Mouse (Mus musculus) hindbrain, embryonic 15.5 days (tissue): Measurements from ENCODE around the gene Tspyl4. TPM values are rescaled to one million over a fixed set of nuclear protein-coding genes. Genes with fewer than 3 reads are reported as not detected.
"Not testable (repeated sequence)": the region's sequence is repeated elsewhere in the genome, so short reads cannot be mapped to it uniquely, and the experiment has no call there.

Source experiments
- ATAC-seq: fragments of 200-750 bp; cut with Nextera tagmentation; 2 replicates; pipeline ENCODE4 v1.8.0; 2017; ENCODE audit warnings: low read depth, moderate number of reproducible peaks, moderate TSS enrichment; ENCODE audit not compliant: low FRiP score
- H3K27ac ChIP-seq: fragments of 300-500 bp; sonication (generic); replicated peaks from 2 replicates; pipeline ENCODE4 v1.5.1; 2015; ENCODE audit warnings: mild to moderate bottlenecking, inconsistent platforms
- H3K27me3 ChIP-seq: fragments of 300-500 bp; sonication (generic); 2 replicates; pipeline ENCODE4 v1.6.1; 2015; ENCODE audit warnings: control low read depth, inconsistent platforms
- H3K36me3 ChIP-seq: fragments of 300-500 bp; sonication (generic); 2 replicates; pipeline ENCODE4 v1.6.1; 2015; ENCODE audit warnings: control low read depth, inconsistent platforms
- H3K4me1 ChIP-seq: fragments of 300-500 bp; sonication (generic); replicated peaks from 2 replicates; pipeline ENCODE4 v1.6.1; 2015; ENCODE audit warnings: control low read depth, inconsistent platforms
- H3K4me2 ChIP-seq: fragments of 300-500 bp; sonication (generic); 2 replicates; pipeline ENCODE4 v1.6.1; 2015; ENCODE audit warnings: moderate library complexity, mild to moderate bottlenecking, inconsistent platforms
- H3K4me3 ChIP-seq: fragments of 300-500 bp; sonication (generic); 2 replicates; pipeline ENCODE4 v1.5.1; 2015; ENCODE audit warnings: mild to moderate bottlenecking, inconsistent platforms
- H3K9ac ChIP-seq: fragments of 300-500 bp; sonication (generic); 2 replicates; pipeline ENCODE4 v1.6.1; 2015; ENCODE audit warnings: inconsistent platforms
- H3K9me3 ChIP-seq: fragments of 300-500 bp; sonication (generic); 2 replicates; pipeline ENCODE4 v1.6.1; 2016; ENCODE audit warnings: control low read depth, inconsistent platforms
- WGBS: fragments of 180-500 bp; shearing (Covaris S2); methylation state at CpG from one replicate; pipeline ENCODE4 v1.1.7; 2015; 5-methylcytosine and 5-hydroxymethylcytosine counted together
- polyA plus RNA-seq: library from polyadenylated mRNA; unstranded; fragments of >200 nt; fragmentation: Nextera tagmentation; extraction: Ambion mirVana; gene quantifications from 2 replicates; pipeline ENCODE4 v1.2.1, GENCODE M21; 2015

The Tspyl4 gene
- polyA plus RNA-seq = 352 and 362 TPM in 2 replicates

DNA sequence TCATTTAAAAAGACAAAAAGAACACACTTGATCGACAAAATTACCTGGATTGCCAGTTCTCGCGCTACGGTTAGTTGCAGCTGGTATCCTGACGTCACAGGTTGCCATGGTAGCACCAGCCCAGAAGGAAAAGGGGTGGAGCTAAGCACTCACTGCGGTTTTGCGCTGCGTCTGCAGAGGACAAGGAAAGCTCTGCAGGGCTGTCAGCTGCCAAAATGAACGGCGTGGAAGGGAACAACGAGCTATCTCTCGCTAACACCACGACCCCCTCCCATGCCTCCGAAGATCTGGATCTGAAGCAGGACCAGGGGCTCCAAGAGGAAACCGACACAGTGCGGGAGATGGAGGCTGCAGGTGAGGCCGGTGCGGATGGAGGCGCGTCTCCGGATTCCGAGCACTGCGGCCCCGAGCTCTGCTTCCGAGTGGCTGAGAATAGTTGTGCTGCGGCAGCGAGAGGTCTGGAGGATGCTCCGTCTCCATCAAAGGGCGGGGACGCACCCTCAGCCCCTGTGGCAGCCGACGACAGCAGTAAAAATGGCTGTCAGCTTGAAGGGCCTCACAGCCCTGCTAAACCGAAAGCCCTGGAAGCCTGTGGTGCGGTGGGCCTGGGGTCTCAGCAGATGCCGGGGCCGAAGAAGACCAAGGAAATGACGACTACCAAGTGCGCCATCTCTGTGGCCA, at the start of gene Tspyl4:
Gene Tspyl4, plus strand, starts transcription at position 144 of the 681 bp plus-strand sequence.
- under 1% methylated on average over 38 of the region's 38 CpGs for WGBS
- peak within 1 kb of the TSS; percentile 95 for H3K27ac ChIP-seq
- ATAC-seq = peak; percentile 98
- H3K9ac ChIP-seq = peak within 1 kb of the TSS; percentile 73
- H3K4me1 ChIP-seq = peaks cover 31% of the 10 kb centered on the region
- peak within 1 kb of the TSS; percentile 96 for H3K4me2 ChIP-seq
- H3K9me3 ChIP-seq = no peaks in the 10 kb centered on the region
- H3K4me3 ChIP-seq = peak within 1 kb of the TSS; percentile 55
- H3K27me3 ChIP-seq = no peaks in the 10 kb centered on the region
- H3K36me3 ChIP-seq = no peaks in the 10 kb centered on the region

DNA sequence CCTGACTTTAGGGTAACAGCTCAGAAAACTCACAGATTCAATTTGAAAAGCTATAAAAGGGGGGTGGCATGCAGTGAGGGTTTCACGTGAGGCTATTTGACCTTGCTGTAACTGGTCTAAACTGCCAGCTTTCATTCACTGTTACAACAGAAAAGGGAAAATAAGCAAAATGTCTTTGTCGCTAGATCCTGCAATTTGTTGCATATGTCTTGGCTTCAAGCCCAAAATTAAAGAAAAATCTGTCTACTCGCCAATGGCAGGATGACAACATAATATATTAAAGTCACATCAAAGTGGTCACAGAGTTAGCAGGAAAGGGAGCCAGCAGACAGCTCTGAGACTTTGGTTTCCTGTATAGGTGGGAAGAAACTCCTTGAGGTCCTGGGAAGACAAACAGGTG, 49.5 kb upstream of the Tspyl4 start:
- no peaks in the 10 kb centered on the region for H3K4me1 ChIP-seq
- H3K27ac ChIP-seq = no peak overlapping the region
- no peak overlapping the region for H3K9ac ChIP-seq
- no peak overlapping the region for H3K4me3 ChIP-seq
- no peak overlapping the region for H3K4me2 ChIP-seq
- no peaks in the 10 kb centered on the region for H3K27me3 ChIP-seq
- ATAC-seq = no peak
- no peaks in the 10 kb centered on the region for H3K36me3 ChIP-seq
- H3K9me3 ChIP-seq = no peaks in the 10 kb centered on the region
- WGBS = 37% methylated on average over 3 of the region's 3 CpGs

DNA sequence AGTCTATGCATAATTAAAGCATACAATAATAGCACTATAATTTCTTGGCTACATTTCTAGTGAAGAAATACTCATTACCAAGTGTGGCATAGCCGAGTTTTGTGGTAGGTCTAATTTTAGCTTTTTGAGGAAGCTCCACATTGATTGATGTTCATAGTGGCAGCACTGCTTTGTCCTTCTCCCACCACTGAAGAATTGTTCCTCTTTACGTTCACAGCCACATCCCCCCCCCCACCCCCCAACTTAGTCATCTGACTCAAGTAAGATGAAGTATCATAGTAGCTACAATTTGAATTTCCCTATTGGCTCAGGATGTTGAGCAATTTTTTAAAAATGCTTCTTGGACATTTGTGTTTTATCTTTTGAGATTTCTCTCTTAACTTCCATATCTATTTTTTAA, 47.6 kb upstream of the Tspyl4 start:
- H3K4me3 ChIP-seq = no peak overlapping the region
- H3K27me3 ChIP-seq = no peaks in the 10 kb centered on the region
- no peak overlapping the region for H3K9ac ChIP-seq
- H3K36me3 ChIP-seq = no peaks in the 10 kb centered on the region
- no peak overlapping the region for H3K27ac ChIP-seq
- no peak for ATAC-seq
- no peaks in the 10 kb centered on the region for H3K4me1 ChIP-seq
- 27% methylated on average over 2 of the region's 2 CpGs for WGBS
- H3K9me3 ChIP-seq = no peaks in the 10 kb centered on the region
- H3K4me2 ChIP-seq = no peak overlapping the region

DNA sequence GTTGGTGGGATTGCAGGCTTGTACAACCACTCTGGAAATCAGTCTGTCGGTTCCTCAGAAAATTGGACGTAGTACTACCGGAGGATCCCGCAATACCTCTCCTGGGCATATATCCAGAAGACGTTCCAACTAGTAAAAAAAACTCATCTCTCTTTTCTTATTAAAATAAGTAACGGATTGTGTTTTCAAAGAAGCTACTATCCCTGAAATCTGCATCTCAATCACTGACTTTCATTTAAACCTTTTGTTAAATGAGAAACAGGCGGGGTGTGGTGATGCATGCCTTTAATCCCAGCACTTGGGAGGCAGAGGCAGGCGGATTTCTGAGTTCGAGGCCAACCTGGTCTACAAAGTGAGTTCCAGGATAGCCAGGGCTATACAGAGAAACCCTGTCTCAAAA, 44.4 kb upstream of the Tspyl4 start:
- ATAC-seq, H3K4me3 ChIP-seq, H3K9ac ChIP-seq, H3K4me2 ChIP-seq, H3K27me3 ChIP-seq, H3K27ac ChIP-seq, H3K36me3 ChIP-seq, H3K4me1 ChIP-seq, H3K9me3 ChIP-seq: not testable (repeated sequence)
- whole genome bisulfite sequencing = 93% methylated on average over 9 of the region's 9 CpGs

DNA sequence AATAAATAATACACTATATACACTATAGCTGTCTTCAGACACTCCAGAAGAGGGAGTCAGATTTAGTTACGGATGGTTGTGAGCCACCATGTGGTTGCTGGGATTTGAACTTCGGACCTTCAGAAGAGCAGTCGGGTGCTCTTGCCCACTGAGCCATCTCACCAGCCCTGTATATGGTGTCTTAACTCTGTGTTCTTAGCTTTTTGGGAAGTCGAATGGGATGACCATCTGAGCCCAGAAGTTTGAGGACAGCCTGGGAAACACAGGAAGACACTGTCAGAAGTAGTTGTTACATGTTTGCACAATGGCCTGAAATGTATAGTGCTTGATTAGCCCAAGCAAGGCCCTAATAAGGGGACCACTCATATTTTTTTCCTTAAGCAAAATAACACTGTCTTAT, 32.1 kb upstream of the Tspyl4 start:
- Histone ChIP-seq H3K9ac (no peak overlapping the region), H3K36me3 (no peaks in the 10 kb centered on the region), H3K4me2 (no peak overlapping the region), H3K4me1 (no peaks in the 10 kb centered on the region), H3K27me3 (no peaks in the 10 kb centered on the region), H3K9me3 (no peaks in the 10 kb centered on the region), H3K4me3 (no peak overlapping the region), H3K27ac (no peak overlapping the region)
- no peak for ATAC-seq
- WGBS = 89% methylated on average over 4 of the region's 4 CpGs

DNA sequence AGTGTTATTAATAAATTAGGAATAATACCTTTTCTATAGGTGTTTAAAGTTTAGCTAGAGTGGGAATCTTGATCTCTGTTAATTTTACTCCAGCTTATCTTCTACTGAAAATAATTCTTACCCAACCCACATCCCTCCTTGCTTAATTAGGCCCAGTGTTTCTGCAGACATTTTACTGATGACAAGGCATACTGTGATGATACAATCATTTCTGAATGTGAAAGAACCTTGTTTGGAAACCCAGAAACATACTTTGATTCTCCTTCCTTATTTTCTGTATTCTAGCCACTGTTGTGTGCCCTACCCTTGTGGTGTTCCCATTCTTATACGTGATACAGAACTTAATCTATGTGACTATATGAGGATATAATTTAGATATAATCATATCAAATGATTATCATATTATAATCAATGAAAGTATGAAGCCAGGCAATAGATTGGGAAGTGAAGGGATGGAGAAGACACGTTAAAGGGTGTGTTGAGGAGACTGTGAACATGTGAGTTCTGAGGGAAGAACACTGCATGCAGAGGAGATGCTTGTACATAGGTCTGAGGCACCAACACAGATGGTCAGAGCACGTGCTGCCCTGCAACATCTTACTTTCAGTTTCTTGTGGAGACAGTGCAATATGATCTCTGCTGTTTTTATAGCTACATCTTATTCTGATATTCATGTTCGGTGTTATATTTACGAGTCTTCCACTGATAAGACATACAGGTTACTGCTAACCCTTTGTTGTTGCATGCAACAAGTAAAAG, 29.8 kb upstream of the Tspyl4 start:
- no peaks in the 10 kb centered on the region for H3K9me3 ChIP-seq
- 84% methylated on average over 5 of the region's 5 CpGs for WGBS
- H3K27ac ChIP-seq = no peak overlapping the region
- ATAC-seq = no peak
- no peaks in the 10 kb centered on the region for H3K36me3 ChIP-seq
- no peaks in the 10 kb centered on the region for H3K27me3 ChIP-seq
- H3K4me2 ChIP-seq = no peak overlapping the region
- no peak overlapping the region for H3K4me3 ChIP-seq
- H3K9ac ChIP-seq = no peak overlapping the region
- 0 out of 2 replicates have a peak, but pooled peaks cover 3% of the 10 kb centered on the region for H3K4me1 ChIP-seq

DNA sequence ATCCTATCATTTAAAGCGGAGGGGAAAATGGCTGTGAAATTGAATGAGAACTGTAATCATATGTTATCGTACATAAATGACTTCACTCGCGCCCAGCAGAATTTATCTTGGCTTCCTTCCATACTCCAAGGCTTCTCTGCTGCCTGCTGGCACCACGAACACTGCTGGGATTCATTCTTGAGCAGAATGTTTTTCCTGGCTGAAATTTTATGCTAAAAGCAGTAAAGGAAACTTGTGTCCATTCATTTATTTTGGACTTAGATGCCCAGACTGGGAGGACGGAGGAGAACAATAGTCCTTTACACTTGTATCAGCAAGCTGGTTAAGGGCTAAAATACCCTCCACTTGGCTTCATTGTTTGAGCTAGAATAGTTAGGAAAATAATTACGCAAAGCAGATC, 25.6 kb upstream of the Tspyl4 start:
- no peaks in the 10 kb centered on the region for H3K9me3 ChIP-seq
- 0 out of 2 replicates have a peak overlapping the region, but pooled peaks have one; percentile 0 for H3K4me2 ChIP-seq
- ATAC-seq = no peak
- H3K27me3 ChIP-seq = no peaks in the 10 kb centered on the region
- WGBS = 49% methylated on average over 7 of the region's 7 CpGs
- H3K4me1 ChIP-seq = 0 out of 2 replicates have a peak, but pooled peaks cover 3% of the 10 kb centered on the region
- H3K27ac ChIP-seq = no peak overlapping the region
- no peak overlapping the region for H3K4me3 ChIP-seq
- no peak overlapping the region for H3K9ac ChIP-seq
- H3K36me3 ChIP-seq = no peaks in the 10 kb centered on the region

DNA sequence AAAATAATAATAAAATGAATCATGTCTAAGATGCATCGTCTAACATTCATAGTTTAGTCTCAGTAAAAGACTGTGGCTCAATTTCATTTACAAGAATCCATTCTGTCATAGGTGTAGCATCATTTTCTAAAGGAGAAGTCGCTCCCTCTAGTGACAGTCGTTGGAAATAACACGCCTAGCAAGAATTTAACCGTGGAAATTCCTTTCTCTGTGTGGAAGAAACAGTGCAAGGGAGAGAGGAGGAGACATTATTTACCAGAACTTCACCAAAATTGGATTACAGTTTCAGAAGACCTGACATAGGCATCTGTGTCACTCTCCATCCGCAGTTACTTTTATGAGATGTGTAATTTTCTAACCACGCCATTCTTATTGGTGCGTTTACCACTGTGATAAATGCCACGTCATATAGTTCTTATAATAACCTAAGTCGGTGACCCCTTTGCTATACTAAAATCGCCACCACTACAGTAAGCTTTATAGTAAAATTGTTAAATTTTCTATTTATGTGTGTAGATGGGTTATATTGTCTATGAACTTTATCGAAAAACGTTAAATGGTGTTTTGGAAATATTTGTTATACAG, 16.6 kb upstream of the Tspyl4 start:
- H3K27ac ChIP-seq = peak overlapping the region; percentile 52
- H3K4me3 ChIP-seq = peak overlapping the region; percentile 32
- peak overlapping the region; percentile 18; the same call in 1 of the 2 replicates for H3K9ac ChIP-seq
- peak overlapping the region; percentile 86 for H3K4me2 ChIP-seq
- H3K36me3 ChIP-seq = no peaks in the 10 kb centered on the region
- WGBS = 28% methylated on average over 13 of the region's 13 CpGs
- peaks cover 27% of the 10 kb centered on the region for H3K4me1 ChIP-seq
- H3K9me3 ChIP-seq = no peaks in the 10 kb centered on the region
- ATAC-seq = 0 out of 2 replicates have a peak, but pooled peaks have one; percentile 27
- H3K27me3 ChIP-seq = no peaks in the 10 kb centered on the region

DNA sequence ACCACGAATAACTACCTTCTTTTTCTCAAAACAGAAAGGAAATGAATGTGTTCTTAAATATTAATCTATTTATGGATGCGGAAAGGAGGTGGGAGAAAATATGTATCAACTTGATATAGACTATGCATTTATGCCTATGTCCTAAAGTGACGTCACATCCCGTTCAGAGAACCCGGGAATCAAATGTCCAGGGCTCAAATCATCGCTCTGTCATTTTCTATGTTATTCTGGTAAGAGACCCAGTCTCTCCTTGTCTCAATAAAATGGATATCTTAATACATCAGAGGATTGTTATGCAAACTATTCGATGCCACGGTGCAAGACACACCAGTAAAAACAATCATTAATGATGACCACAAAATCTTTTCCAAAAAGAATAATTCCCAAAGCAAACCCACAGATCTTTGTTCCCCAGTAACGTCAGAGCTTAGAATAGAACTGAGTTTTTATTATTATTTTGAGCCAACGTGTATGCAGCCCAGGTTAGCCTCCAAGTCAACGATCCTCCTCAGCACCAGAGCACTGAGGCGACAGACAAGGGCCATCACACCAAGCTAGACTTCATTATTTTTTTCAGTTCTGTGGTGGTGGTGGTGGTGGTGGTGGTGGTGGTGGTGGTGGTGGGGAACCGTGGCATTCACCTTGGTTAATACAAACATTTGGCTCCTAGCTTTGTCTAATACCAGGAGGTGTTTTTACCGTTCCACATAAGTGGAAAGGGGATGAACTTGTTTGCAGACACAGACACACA, 15.9 kb upstream of the Tspyl4 start:
- H3K36me3 ChIP-seq = peaks cover 3% of the 10 kb centered on the region; the same call in 1 of the 2 replicates
- peak overlapping the region; percentile 73 for H3K4me3 ChIP-seq
- peak overlapping the region; percentile 52 for H3K9ac ChIP-seq
- H3K27me3 ChIP-seq = no peaks in the 10 kb centered on the region
- H3K4me2 ChIP-seq = peak overlapping the region; percentile 86
- H3K9me3 ChIP-seq = no peaks in the 10 kb centered on the region
- H3K27ac ChIP-seq = peak overlapping the region; percentile 87
- ATAC-seq = no peak
- WGBS = 17% methylated on average over 14 of the region's 14 CpGs
- H3K4me1 ChIP-seq = peaks cover 27% of the 10 kb centered on the region

DNA sequence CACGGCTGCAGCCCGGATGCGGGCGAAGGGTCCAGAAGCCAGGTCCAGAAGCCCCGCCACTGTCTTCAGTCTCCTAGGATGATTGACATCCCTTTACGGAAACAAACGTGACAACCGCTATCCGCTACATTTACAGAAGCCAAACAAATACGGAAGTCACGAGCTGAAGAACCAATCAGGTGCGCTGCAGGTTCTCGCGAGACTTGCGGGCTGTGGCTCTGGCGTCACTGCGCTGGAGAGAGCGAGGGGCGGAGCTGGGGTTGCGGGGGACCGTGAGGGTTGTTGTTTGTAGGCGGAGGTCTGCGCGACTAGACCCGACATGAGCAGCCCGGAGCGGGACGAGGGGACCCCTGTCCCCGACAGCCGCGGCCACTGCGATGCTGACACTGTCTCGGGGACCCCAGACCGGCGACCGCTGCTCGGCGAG, 15.3 kb upstream of the Tspyl4 start, which contains the start of gene Tspyl1:
Gene Tspyl1, plus strand, starts transcription at position 229 of the 427 bp plus-strand sequence.
- Histone ChIP-seq H3K36me3 (peaks cover 3% of the 10 kb centered on the region; the same call in 1 of the 2 replicates), H3K9ac (peak within 1 kb of the TSS; percentile 83), H3K27ac (peak within 1 kb of the TSS; percentile 87), H3K4me2 (peak within 1 kb of the TSS; percentile 90), H3K27me3 (no peaks in the 10 kb centered on the region), H3K4me1 (peaks cover 27% of the 10 kb centered on the region), H3K4me3 (peak within 1 kb of the TSS; percentile 73), H3K9me3 (no peaks in the 10 kb centered on the region)
- WGBS = under 1% methylated on average over 37 of the region's 38 CpGs
- ATAC-seq = peak; percentile 99

DNA sequence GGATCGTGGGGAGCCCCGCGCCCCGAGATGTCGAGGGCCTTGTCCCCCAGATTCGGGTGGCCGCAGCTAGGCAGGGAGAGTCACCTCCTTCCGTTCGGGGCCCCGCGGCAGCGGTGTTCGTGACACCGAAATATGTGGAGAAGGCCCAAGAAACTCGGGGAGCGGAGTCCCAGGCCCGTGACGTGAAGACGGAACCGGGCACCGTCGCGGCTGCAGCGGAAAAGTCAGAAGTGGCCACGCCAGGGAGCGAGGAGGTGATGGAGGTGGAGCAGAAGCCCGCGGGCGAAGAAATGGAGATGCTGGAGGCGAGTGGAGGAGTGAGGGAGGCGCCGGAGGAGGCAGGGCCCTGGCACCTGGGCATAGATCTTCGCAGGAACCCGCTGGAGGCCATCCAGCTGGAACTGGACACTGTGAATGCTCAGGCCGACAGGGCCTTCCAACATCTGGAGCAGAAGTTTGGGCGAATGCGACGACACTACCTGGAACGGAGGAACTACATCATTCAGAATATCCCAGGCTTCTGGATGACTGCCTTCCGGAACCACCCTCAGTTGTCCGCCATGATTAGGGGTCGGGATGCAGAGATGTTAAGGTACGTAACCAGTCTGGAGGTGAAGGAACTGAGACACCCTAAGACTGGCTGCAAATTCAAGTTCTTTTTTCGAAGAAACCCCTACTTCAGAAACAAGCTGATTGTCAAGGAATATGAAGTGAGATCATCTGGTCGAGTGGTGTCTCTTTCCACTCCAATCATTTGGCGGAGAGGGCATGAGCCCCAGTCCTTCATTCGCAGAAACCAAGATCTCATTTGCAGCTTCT, 14.6 kb upstream of the Tspyl4 start:
- peaks cover 9% of the 10 kb centered on the region for H3K36me3 ChIP-seq
- 4% methylated on average over 47 of the region's 47 CpGs for WGBS
- H3K4me1 ChIP-seq = peaks cover 27% of the 10 kb centered on the region
- no peak; the same call in 1 of the 2 replicates for ATAC-seq
- no peaks in the 10 kb centered on the region for H3K27me3 ChIP-seq
- H3K27ac ChIP-seq = peak overlapping the region; percentile 87
- H3K9me3 ChIP-seq = no peaks in the 10 kb centered on the region
- H3K9ac ChIP-seq = peak overlapping the region; percentile 83
- H3K4me3 ChIP-seq = peak overlapping the region; percentile 73
- H3K4me2 ChIP-seq = peak overlapping the region; percentile 90
